Mouse (Mus musculus): ENCODE measurements around the gene Msl2. TPM values are rescaled to one million over a fixed set of nuclear protein-coding genes. Genes with fewer than 3 reads are reported as not detected.

The Msl2 gene
- 135 TPM in 1 of 2 replicates, not detected in the other for polyA plus RNA-seq (2012; ENCODE audit: insufficient read depth, insufficient read length, low replicate concordance, missing spikeins)

DNA sequence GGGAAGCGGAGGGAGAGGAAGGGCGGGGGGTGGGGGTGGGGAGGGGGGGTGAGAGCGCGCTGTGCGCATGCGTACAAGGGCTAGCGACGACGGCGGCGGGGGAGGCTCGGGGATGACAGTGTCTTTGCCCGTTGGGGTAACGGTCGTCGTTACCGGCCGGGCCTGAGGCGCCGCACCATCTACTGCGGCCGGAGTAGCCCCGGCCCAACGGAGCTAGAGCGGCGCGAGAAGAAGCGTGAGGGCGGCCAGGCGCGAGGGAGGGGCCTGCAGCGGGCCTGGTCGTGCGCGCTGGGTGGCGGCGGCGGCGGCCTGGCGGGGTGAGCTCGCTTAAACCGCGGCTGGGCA is at the start of gene Msl2:
TSS of gene Msl2 (plus strand) at position 115 of the 345 bp plus-strand sequence.
- under 1% methylated on average over 32 of the region's 43 CpGs for WGBS
- Histone ChIP-seq H3K27ac (ENCODE audit: insufficient read depth, low read depth, low read length) (peak within 1 kb of the TSS; percentile 95), H3K4me3 (ENCODE audit: insufficient read depth, low read depth, low read length) (peak within 1 kb of the TSS; percentile 73), H3K4me1 (ENCODE audit: control insufficient read depth, insufficient read depth, low read length) (peaks cover 2% of the 10 kb centered on the region; the same call in 1 of the 2 replicates)
- TF ChIP-seq CTCF (IDR thresholded peaks at IDR 0.05; ENCODE audit: insufficient read depth, low read depth, low read length) (no peak), POLR2A (IDR thresholded peaks at IDR 0.05; ENCODE audit: insufficient read depth, low read depth, low read length) (peak; percentile 69)

DNA sequence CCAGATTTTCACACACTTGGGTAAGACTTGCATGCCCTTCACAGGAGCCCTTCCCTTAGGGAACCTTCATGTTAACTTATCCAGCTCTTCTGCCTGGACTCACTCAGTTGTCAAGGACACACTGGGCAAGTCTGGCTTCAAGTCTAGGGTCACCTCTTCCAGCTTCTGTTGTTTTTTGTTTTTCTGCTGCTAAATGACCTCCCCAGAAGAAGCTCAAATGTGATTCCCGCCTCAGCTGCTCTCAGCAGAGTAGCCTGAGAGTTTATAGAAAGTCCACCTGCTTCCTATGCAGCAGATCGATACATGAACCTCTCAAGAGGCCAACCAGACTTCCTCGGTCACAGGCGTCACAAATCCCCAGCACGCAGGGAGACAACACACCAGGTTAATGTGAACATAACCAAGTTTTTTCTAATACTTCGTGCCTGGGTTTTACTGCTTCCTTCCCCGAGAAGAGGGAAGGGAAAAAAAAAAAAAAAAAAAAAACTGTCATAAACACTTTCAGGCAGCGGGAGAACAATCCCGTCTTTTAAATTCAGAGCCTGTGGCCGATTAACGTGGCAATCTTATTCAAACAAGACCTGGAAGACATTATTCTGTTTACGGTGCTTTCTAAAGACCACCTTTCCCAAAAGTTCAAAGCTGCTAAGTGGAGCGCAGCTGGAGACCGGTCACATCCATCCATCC is 40.0 kb upstream of the Msl2 start:
- TF ChIP-seq POLR2A (IDR thresholded peaks at IDR 0.05; ENCODE audit: insufficient read depth, low read depth, low read length) (no peak), CTCF (IDR thresholded peaks at IDR 0.05; ENCODE audit: insufficient read depth, low read depth, low read length) (no peak)
- WGBS: 1% methylated on average over 14 of the region's 14 CpGs
- Histone ChIP-seq H3K27ac (ENCODE audit: insufficient read depth, low read depth, low read length) (peak overlapping the region; percentile 44; the same call in 1 of the 2 replicates), H3K4me3 (ENCODE audit: insufficient read depth, low read depth, low read length) (peak overlapping the region; percentile 69), H3K4me1 (ENCODE audit: control insufficient read depth, insufficient read depth, low read length) (no peaks in the 10 kb centered on the region)

DNA sequence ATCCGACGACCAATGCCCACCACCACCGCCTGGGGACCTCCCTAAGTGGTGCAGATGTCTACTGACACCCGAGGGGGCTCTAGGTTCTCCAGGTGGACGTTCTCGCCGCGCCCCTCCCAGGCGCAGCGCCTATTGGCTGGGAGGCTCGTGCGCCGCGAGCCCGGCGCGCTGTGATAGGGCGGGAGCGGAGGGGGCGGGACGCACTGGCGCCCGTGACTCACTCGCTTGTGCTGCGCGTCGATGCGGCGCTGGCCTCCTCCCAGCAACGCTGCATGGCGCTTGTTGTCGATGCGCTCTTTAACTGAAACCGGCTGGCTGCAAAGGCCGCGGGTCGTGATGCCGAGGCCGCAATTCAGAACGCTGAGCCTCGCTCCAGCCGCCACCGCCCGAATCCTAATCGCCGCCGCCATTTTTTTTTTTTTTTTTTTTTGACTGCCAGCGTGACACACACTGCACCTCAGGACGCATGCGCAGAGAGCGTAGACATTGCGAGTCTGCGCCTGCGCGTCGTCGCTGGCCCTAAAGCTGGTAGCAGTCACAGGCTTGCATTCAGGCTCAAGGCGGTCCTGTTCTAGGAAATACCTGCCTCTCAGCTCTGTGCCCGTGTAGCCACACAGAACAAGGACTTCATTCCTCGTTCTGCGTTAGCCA is 39.3 kb upstream of the Msl2 start, which contains the start of gene Pccb:
TSS of gene Pccb (minus strand) at position 451 of the 651 bp plus-strand sequence.
- Histone ChIP-seq H3K4me1 (ENCODE audit: control insufficient read depth, insufficient read depth, low read length) (no peaks in the 10 kb centered on the region), H3K4me3 (ENCODE audit: insufficient read depth, low read depth, low read length) (peak within 1 kb of the TSS; percentile 69), H3K27ac (ENCODE audit: insufficient read depth, low read depth, low read length) (peak within 1 kb of the TSS; percentile 98)
- WGBS: under 1% methylated on average over 61 of the region's 61 CpGs
- TF ChIP-seq POLR2A (IDR thresholded peaks at IDR 0.05; ENCODE audit: insufficient read depth, low read depth, low read length): peak; percentile 83
- TF ChIP-seq CTCF (IDR thresholded peaks at IDR 0.05; ENCODE audit: insufficient read depth, low read depth, low read length): no peak

GRCm38 (mm10) chr9:101035836-101036596 is 37.9 kb upstream of the Msl2 start:
- Histone ChIP-seq H3K4me1 (ENCODE audit: control insufficient read depth, insufficient read depth, low read length) (no peaks in the 10 kb centered on the region), H3K4me3 (ENCODE audit: insufficient read depth, low read depth, low read length) (no peak overlapping the region), H3K27ac (ENCODE audit: insufficient read depth, low read depth, low read length) (no peak overlapping the region)
- WGBS: 85% methylated on average over 13 of the region's 15 CpGs
- TF ChIP-seq CTCF (IDR thresholded peaks at IDR 0.05; ENCODE audit: insufficient read depth, low read depth, low read length) (no peak), POLR2A (IDR thresholded peaks at IDR 0.05; ENCODE audit: insufficient read depth, low read depth, low read length) (no peak)

DNA sequence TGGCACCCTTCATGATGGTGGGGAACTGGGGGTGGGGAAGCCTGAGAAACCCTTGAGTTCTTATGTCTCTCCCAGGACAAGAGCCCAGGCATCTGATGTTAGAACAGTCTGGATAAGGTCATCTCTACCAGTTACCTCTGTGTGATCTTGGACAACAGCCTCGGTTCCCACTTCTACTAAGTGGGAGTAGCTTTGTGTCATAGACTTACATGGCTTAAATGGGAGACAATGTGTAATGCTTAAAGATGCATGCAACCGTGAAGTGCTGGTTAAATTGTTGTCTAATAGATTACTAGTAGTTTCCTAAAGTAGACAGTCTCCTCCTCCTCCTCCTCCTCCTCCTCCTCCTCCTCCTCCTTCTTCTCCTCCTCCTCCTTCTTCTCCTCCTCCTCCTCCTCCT is 37.0 kb upstream of the Msl2 start:
- Histone ChIP-seq H3K4me1 (ENCODE audit: control insufficient read depth, insufficient read depth, low read length) (no peaks in the 10 kb centered on the region), H3K27ac (ENCODE audit: insufficient read depth, low read depth, low read length) (no peak overlapping the region), H3K4me3 (ENCODE audit: insufficient read depth, low read depth, low read length) (no peak overlapping the region)
- 50% methylated on average over 2 of the region's 2 CpGs for whole genome bisulfite sequencing
- TF ChIP-seq POLR2A (IDR thresholded peaks at IDR 0.05; ENCODE audit: insufficient read depth, low read depth, low read length) (no peak), CTCF (IDR thresholded peaks at IDR 0.05; ENCODE audit: insufficient read depth, low read depth, low read length) (no peak)

DNA sequence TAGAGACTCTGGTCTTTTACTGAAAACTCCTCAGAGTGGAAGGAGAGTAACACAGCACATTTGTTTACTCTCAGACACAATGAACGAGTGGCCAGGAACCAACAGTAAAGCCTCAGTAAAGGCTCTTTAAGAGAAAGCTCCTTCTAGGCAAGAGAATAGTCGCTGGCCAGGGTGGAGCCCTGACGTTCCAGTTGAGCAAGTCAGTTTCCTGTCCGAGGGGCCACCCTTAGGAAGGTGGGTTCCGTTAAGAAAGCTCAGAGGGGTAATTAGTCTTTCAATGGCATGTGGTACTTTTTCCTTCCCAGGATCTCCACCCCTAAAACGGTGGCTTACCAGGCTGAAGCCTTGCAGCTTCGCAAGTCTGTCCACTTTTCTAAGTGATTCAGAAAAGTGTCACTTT is 36.5 kb upstream of the Msl2 start:
- 38% methylated on average over 7 of the region's 7 CpGs for WGBS
- no peaks in the 10 kb centered on the region for H3K4me1 ChIP-seq (ENCODE audit: control insufficient read depth, insufficient read depth, low read length)
- TF ChIP-seq POLR2A (IDR thresholded peaks at IDR 0.05; ENCODE audit: insufficient read depth, low read depth, low read length) (no peak), CTCF (IDR thresholded peaks at IDR 0.05; ENCODE audit: insufficient read depth, low read depth, low read length) (no peak)
- no peak overlapping the region for H3K27ac ChIP-seq (ENCODE audit: insufficient read depth, low read depth, low read length)
- H3K4me3 ChIP-seq (ENCODE audit: insufficient read depth, low read depth, low read length): no peak overlapping the region

GRCm38 (mm10) chr9:101038634-101039033 is 35.3 kb upstream of the Msl2 start:
- Histone ChIP-seq H3K4me1 (ENCODE audit: control insufficient read depth, insufficient read depth, low read length) (no peaks in the 10 kb centered on the region), H3K27ac (ENCODE audit: insufficient read depth, low read depth, low read length) (no peak overlapping the region), H3K4me3 (ENCODE audit: insufficient read depth, low read depth, low read length) (no peak overlapping the region)
- 56% methylated on average over 5 of the region's 5 CpGs for WGBS
- TF ChIP-seq CTCF (IDR thresholded peaks at IDR 0.05; ENCODE audit: insufficient read depth, low read depth, low read length): no peak
- TF ChIP-seq POLR2A (IDR thresholded peaks at IDR 0.05; ENCODE audit: insufficient read depth, low read depth, low read length): no peak

DNA sequence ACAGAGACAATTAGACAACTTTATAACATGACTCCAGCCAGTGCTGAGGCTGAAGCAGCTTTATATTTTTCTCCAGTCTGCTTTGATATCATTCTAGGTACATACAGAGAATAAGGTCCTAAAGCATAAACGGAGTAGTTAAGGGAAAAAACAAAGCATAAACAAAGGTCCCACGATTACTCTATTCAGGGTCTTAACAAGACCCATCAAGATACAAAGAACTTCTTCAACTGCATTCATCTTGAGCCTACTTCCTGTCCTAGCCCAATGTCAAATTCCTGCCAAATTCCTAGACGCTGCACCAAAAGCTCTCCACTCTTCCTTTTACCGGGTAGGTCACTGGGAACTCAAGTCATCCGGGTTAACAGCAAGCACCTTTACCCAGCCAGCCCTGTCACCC is 32.4 kb upstream of the Msl2 start:
- TF ChIP-seq POLR2A (IDR thresholded peaks at IDR 0.05; ENCODE audit: insufficient read depth, low read depth, low read length): no peak
- no peak for TF ChIP-seq CTCF (IDR thresholded peaks at IDR 0.05; ENCODE audit: insufficient read depth, low read depth, low read length)
- no peak overlapping the region for H3K4me3 ChIP-seq (ENCODE audit: insufficient read depth, low read depth, low read length)
- no peaks in the 10 kb centered on the region for H3K4me1 ChIP-seq (ENCODE audit: control insufficient read depth, insufficient read depth, low read length)
- 69% methylated on average over 5 of the region's 5 CpGs for WGBS
- no peak overlapping the region for H3K27ac ChIP-seq (ENCODE audit: insufficient read depth, low read depth, low read length)

- 79% methylated on average over 9 of the region's 9 CpGs for WGBS
- no peak for TF ChIP-seq POLR2A (IDR thresholded peaks at IDR 0.05; ENCODE audit: insufficient read depth, low read depth, low read length)
- TF ChIP-seq CTCF (IDR thresholded peaks at IDR 0.05; ENCODE audit: insufficient read depth, low read depth, low read length): no peak
Observed at GRCm38 (mm10) chr9:101042249-101042648, 31.7 kb upstream of the Msl2 start.

More at GRCm38 (mm10) chr9:101042249-101042648, 31.7 kb upstream of the Msl2 start:
- H3K4me3 ChIP-seq (ENCODE audit: insufficient read depth, low read depth, low read length): no peak overlapping the region
- no peak overlapping the region for H3K27ac ChIP-seq (ENCODE audit: insufficient read depth, low read depth, low read length)
- no peaks in the 10 kb centered on the region for H3K4me1 ChIP-seq (ENCODE audit: control insufficient read depth, insufficient read depth, low read length)

Measured in olfactory bulb, adult 2 months (tissue).